Mouse (Mus musculus) liver, postnatal 0 days (tissue): ENCODE data around the gene Eya2.

Experiments used
- CTCF ChIP-seq: sonication (generic); IDR thresholded peaks from 2 replicates; pipeline ENCODE4 v1.5.1; 2016; ENCODE audit warnings: antibody characterized with exemption, low read depth
- EP300 ChIP-seq: IDR thresholded peaks from 2 replicates; pipeline ENCODE4 v1.6.1; 2016; ENCODE audit warnings: antibody characterized with exemption, low read depth, mild to moderate bottlenecking

GRCm38 (mm10) chr2:165717182-165718176 lies 122.6 kb downstream of the Eya2 start:
- no peak for TF ChIP-seq CTCF
- TF ChIP-seq EP300: no peak
